Mouse (Mus musculus): ENCODE data around the gene Slc25a23.
A peak's percentile ranks its signal among the peaks of the same experiment; 100 is the strongest.

Gene Slc25a23

DNA sequence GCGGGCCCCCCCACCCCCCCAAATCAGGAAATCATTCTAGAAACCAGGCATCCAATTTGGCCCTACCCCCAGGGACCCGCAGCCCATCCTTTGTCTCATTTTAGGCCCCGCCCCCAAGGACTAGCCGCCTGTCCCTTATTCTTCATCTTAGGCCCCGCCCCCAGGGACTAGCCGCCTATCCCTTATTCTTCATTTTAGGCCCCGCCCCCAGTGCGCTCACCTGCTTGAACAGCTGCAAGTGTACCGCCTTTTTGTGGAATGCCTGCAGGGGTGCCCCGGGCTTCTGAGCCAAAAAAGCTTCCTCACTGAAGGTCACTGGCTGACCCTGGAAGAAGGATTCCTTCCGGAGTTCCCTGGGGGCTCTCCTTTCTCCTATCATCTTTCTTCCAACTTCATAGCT, 11.0 kb upstream of the Slc25a23 start:
- DNase-seq (ENCODE audit: low read depth): no peak

DNA sequence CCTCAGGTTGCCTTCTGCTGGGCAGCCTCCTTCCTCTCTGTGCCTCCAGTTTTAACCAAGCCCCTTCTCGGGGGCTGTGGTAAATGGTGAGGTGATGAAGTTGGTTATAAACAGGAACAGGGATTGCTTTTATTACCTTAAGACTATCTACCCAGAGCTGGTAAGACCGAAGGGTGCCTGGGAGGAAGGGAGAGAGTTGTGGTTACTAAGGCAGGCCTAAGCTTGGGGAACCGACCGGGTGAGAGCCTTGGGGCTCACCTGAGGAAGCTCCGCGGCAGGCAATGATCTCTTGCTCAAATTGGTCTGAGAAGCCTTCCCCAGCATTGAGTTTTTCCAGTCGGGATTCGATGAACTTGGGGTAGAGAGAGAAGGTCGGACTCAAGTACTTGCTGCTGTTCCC, 10.6 kb upstream of the Slc25a23 start:
- DNase-seq (ENCODE audit: low read depth): no peak

DNA sequence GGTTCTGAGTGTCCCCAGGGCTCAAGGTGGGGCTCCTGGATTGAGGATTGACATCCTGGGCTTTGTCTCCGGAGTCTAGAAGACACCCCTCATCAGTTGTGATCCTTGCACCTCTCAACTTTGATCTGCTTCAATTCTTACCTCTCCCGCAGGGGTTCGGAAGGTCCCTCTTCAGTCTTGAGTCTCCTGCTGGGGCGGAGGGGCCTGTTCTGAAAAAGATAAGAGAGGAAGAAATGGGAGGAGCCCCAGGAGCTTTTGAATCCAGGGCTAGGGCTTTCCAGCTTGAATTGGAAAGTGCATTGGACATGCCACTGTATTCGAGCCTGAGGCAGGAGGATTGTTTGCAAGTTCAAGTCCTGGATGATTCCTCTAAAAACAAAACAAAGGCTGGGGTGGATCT, 7.2 kb upstream of the Slc25a23 start:
- DNase-seq (ENCODE audit: low read depth): no peak

DNA sequence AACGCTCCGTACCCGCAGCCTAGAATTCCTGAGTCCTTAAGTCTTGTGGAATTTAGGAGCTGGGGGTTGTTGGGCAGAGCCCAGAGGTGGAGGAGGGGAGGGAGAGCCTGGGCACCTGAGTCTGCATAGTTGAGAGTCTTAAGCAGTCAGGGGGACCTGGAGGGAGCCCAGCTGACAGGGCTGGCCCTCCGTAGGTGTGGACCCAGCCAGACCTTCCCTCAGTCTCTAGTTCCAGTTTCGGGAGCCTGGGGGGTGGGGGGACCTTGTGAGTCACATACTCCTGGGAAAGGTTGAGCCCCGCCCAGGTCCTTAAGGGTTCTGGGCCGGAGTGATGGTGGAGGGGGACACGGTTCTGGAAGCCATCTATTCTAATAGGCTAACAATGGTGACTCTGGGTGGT, 3.4 kb upstream of the Slc25a23 start:
- DNase-seq (ENCODE audit: low read depth): no peak

DNA sequence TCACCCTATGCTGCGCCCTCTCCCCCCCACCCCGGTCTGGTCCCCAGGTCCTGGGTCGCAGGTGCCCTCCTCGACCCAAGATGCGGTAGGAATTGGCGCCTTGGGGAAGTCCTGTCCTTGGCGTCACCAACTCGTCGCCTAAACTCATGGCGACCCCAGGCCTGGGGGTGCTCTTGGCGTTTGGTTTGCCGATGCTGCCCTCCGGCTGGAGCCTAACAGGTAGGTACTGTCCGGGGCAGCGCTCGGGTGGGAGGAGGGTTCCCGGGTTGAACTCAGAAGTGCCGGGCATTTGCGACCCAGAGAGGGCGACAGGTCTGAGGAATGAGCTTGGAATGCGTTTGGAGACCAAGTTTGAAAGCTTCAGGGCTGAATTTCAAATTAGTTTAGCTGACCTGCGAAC, 2.9 kb upstream of the Slc25a23 start:
- no peak for DNase-seq (ENCODE audit: low read depth)

DNA sequence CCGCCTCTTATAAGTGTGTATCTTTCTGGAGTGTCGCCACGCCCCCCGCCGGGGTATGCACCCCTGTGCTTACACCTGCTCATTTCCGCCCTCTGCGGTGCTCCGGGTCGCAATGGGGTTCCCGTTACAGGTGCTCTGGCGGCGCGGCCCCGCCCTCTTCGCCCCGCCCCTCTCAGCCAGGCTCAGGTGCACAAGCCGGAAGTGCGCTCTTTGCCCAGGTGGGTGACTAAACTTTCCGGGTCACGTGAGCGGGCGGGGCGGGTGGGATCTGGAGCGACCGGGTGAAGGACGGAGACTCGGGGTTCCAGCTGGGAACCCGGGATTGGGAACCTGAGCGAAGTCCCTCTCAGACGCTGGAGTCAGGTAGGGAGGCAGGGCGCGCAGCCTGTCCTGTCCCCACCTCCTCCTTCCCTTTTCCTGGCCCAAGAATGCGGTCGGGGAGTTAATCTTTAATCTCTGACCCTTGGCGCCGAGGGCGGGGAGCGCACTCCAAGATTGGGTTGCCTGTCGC, 2.4 kb upstream of the Slc25a23 start:
- no peak for DNase-seq (ENCODE audit: low read depth)

DNA sequence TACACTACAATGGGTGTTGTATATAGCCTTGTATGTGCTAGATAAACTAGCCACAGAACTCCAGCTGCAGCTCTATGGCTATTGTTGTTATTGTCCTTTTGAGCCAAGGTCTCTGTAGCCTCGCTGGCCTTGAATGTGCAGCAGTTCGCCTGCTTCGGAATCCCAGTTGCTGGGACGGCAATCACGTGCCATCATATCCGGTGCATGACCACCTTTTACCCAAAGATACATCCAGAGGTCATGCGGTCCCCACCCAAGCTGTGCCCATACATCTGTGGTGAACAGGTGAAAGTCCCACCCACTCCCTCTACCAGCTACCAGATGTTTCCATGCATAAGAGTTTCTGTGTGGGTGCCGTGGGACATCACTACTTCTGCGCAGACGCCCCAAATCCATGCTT, 1.4 kb upstream of the Slc25a23 start:
- DNase-seq (ENCODE audit: low read depth): no peak

DNA sequence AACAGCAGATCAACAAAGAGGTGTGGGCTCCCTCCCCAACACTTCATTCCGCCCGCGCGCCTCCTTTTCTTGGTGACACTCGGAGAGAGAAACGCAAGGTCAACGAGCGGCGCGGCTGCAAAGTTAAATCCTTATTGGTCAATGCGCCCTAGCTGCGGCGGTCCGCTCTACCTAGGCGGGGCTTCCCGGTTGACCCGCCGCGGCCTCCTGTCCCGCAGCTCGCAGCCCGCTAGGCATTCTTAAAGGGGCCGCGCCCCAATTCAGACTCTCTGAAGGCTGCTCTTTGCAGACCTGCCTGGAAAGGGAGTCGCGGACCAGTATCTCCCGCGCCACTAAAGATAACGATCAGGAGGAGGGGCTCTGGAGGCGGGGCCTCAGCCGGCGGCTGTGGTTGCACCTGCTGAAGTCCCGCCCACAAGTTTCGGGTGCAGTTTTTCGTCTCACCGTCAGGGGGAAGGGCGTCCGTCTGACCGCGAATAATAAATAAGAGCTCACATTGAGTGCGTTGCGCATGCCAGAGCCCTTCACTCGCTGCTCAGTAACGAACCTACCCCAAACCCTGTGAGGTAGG, 653 bp upstream of the Slc25a23 start:
- DNase-seq (ENCODE audit: low read depth): peak; percentile 97

DNA sequence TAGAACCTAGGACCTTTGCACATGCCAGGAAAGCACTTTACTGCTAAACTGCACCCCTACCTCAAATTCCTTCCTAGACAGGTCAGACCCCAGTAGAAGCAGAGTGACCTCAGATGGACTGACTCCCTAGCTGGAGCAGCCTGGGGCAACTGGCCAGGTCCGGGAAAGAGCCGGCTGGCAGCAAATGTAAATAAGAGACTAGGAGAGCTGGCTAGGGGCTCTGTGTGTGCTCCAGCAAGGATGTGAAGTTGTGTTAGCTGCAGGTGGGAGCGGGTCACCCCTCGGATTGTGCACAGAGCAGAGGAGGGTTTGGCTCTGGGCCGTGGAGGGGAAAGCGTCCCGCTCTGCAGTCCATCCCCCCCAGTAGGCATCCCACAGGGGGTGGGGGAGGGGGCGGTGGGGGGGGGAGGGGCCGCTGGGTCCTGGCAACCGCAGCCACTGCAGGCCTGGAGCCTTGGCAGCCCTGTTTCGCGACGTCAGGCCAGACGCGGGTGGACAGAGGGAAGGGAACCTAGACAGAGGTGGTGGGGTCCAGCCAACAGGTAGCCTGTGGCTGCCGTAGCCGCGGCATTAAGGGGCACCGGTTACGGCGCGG, 675 bp downstream of the Slc25a23 start, which contains the start of gene Crb3:
TSS of gene Crb3 (plus strand) at position 215 of the 595 bp plus-strand sequence.
- no peak for DNase-seq (ENCODE audit: low read depth)

DNA sequence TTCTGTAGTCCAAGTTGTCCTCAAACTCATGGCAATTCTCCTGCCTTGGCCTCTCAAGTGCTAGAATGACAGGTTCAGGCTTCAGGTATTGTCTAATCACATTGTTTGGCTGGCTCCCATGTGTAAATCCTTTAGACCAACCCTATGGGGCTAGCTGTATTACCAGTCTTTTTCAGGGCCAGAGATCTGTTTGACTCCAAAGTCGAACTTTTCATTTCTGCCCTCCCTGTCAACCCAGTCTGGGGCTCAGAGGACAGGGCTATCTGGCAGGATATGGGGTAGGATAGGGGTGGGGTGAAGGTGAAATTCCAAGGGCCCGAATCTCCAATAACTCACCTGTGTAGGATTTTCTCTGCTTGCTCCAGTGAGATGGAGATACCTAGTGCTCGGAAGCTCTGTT, 3.4 kb downstream of the Slc25a23 start:
- DNase-seq (ENCODE audit: low read depth): no peak

GRCm38 (mm10) chr17:57051679-57052078, 8.0 kb downstream of the Slc25a23 start:
- DNase-seq (ENCODE audit: low read depth): peak; percentile 78

GRCm38 (mm10) chr17:57048816-57049215, 10.8 kb downstream of the Slc25a23 start:
- DNase-seq (ENCODE audit: low read depth): peak; percentile 33

- peak; percentile 14 for DNase-seq (ENCODE audit: low read depth)
Observed at GRCm38 (mm10) chr17:57047406-57047805, 12.3 kb downstream of the Slc25a23 start.

DNA sequence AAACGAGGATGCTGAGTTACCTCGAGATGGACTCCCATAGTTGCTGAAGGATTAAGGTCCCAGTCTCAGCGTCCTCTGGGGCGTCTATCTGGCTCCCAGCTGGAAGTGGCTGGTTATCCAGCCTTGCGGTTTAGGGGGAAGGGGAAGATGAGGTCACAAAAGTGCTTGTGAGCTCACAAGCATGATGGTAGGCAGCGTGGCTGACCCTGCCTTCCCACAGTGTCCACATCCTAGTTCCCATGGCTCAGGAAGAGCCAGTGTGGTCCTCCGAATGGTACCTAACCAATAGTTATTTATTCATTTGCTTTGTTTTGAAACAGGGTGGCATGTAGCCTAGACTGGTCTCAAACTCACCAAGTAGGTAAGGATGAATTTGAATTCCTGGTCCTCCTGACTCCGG, 18.1 kb downstream of the Slc25a23 start, which contains the start of gene Slc25a41:
TSS of gene Slc25a41 (minus strand) at position 101 of the 400 bp plus-strand sequence.
- DNase-seq (ENCODE audit: low read depth): no peak

DNA sequence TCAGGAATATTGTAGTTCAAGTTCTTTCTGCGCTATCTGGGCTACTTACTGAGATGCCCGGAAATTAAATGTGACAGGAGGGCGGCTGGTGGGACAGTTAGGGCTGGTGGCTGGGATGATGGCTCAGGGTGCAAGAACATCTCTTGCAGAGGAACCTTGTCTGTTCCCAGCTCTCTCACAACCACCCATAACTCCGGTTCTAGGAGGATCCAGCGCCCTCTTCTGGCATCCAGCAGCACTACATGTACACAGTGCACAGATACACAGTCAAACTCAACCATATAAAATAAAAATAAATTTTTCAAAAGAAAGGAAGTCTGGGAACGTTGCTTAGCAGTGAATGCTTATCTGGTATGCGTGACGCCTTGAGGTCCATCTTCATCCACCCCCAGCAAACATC, 20.7 kb downstream of the Slc25a23 start:
- DNase-seq (ENCODE audit: low read depth): no peak

DNA sequence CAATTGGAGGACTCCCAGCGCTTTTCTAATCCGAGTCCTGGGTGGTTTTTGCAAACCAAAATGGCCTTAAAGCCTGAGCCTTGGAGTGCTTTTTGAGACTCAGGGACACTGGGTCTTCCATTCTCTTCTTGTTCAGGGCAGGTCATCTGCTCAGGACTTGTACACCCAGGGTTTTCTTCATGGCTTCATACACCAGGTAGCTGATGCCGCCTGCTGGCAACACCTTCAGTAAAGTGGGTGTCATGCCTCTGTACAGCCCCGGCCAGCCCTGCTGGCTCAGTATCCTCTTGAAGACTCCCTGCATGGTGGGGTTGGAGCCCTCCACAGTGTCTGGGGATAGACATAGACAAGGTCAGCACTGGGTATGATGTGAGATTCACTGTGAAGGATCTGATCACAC, 26.8 kb downstream of the Slc25a23 start:
- peak; percentile 26 for DNase-seq (ENCODE audit: low read depth)

GRCm38 (mm10) chr17:57031661-57032420, 27.8 kb downstream of the Slc25a23 start:
- DNase-seq (ENCODE audit: low read depth): peak; percentile 100

DNA sequence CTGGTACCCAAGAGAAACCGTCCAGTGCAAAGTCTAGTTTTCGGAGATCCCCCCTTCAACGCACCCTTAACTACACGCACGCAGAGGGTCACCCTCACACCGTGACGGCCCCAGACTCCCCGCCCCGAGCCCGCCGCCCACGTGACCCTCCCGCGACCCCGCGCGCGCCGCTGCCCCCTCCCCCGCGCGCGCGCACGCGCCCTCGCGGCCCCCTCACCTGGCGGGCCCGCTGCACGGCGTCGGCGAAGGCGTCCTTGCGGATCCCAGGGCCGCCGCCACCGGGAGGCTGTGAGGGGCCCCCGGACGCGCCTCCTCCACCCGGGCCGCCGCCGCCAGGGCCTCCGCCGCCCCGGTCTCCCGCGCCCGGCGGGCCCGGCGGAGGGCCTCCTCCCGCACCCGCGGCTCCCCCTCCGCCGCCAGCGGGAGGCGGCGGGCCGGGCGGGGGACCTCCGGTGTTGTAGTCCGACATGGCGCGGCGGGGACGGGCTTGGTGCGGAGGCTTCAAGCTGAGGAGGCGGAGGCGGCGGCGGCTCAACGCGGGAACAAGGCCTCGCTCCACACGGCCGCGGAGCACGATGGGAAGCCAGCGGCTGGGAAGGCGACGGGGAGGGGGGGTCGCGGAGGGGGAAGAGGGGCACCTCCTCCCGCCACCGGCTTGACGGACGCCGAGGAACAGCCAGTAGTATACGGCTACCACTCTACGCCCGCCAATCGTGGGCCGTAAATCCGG, 28.6 kb downstream of the Slc25a23 start, which contains the start of gene Khsrp:
TSS of gene Khsrp (minus strand) at position 592 of the 730 bp plus-strand sequence.
- DNase-seq (ENCODE audit: low read depth): no peak

- peak; percentile 61 for DNase-seq (ENCODE audit: low read depth)
Observed at GRCm38 (mm10) chr17:57029691-57030090, 30.0 kb downstream of the Slc25a23 start.

GRCm38 (mm10) chr17:57027471-57027870, 32.2 kb downstream of the Slc25a23 start:
- no peak for DNase-seq (ENCODE audit: low read depth)

- DNase-seq (ENCODE audit: low read depth): no peak
Observed at GRCm38 (mm10) chr17:57020960-57021359, 38.7 kb downstream of the Slc25a23 start.

- DNase-seq (ENCODE audit: low read depth): no peak
Observed at GRCm38 (mm10) chr17:57019693-57020092, 40.0 kb downstream of the Slc25a23 start.
